Mouse (Mus musculus): ENCODE measurements around the gene Lce3d. TPM values are rescaled to one million over a fixed set of nuclear protein-coding genes. Genes with fewer than 3 reads are reported as not detected.

Lce3d gene
- not detected for polyA plus RNA-seq (2014; fragmentation: Illumina TruSeq; extraction: RNeasy Lipid Tissue Mini Kit (QIAGEN cat#74804))

GRCm38 (mm10) chr3:92957090-92957489 is at the start of gene Lce3d:
TSS of gene Lce3d (plus strand) at chr3:92957390.

GRCm38 (mm10) chr3:92926130-92926529 is 31.1 kb upstream of the Lce3d start, which contains the start of gene Lce3a:
TSS of gene Lce3a (minus strand) at chr3:92926230.

GRCm38 (mm10) chr3:92932679-92933078 is 24.5 kb upstream of the Lce3d start, which contains the start of gene Lce3b:
TSS of gene Lce3b (plus strand) at chr3:92932979.

GRCm38 (mm10) chr3:92944186-92944585 is 13.0 kb upstream of the Lce3d start, which contains the start of gene Lce3c:
TSS of gene Lce3c (plus strand) at chr3:92944486.

GRCm38 (mm10) chr3:92966761-92967160 is 9.6 kb downstream of the Lce3d start, which contains the start of gene Lce3e:
TSS of gene Lce3e (plus strand) at chr3:92967061.

DNA sequence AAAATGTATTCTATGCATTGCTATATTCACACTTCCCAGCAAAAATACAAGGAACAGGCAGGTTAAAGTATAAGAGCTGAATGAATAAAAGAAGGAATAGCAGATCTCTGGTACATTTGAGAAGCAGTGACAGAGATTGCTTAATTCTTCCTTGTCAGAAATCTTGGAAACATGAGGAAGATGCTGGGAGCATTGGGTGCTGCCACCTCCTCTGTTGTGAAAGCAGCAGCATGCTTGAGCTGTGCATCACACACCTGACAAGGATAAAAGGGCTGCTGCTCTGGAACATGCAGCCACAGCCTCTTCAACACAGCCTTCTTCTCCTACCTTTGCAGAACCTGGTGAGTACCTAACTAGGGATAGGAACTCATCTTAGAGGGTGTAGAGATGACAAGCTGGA is 34.7 kb downstream of the Lce3d start, which contains the start of gene Lce3f:
Gene Lce3f, plus strand, starts transcription at position 301 of the 400 bp plus-strand sequence.

Other genes starting within 250 kb of the Lce3d start
- not detected for gene Lce1e, start 248.3 kb upstream of the Lce3d start, polyA plus RNA-seq (2014; fragmentation: Illumina TruSeq; extraction: RNeasy Lipid Tissue Mini Kit (QIAGEN cat#74804))
- not detected for gene Lce1f, start 237.0 kb upstream of the Lce3d start, polyA plus RNA-seq (2014; fragmentation: Illumina TruSeq; extraction: RNeasy Lipid Tissue Mini Kit (QIAGEN cat#74804))
- not detected for gene Gm38119, start 218.3 kb upstream of the Lce3d start, polyA plus RNA-seq (2014; fragmentation: Illumina TruSeq; extraction: RNeasy Lipid Tissue Mini Kit (QIAGEN cat#74804))
- gene Lce1g, start 205.1 kb upstream of the Lce3d start, polyA plus RNA-seq (2014; fragmentation: Illumina TruSeq; extraction: RNeasy Lipid Tissue Mini Kit (QIAGEN cat#74804)): not detected
- gene Lce1h, start 192.3 kb upstream of the Lce3d start, polyA plus RNA-seq (2014; fragmentation: Illumina TruSeq; extraction: RNeasy Lipid Tissue Mini Kit (QIAGEN cat#74804)): not detected
- gene Lce1i, start 178.5 kb upstream of the Lce3d start, polyA plus RNA-seq (2014; fragmentation: Illumina TruSeq; extraction: RNeasy Lipid Tissue Mini Kit (QIAGEN cat#74804)): not detected
- not detected for gene Lce1j, start 166.9 kb upstream of the Lce3d start, polyA plus RNA-seq (2014; fragmentation: Illumina TruSeq; extraction: RNeasy Lipid Tissue Mini Kit (QIAGEN cat#74804))
- gene Lce1k, start 149.5 kb upstream of the Lce3d start, polyA plus RNA-seq (2014; fragmentation: Illumina TruSeq; extraction: RNeasy Lipid Tissue Mini Kit (QIAGEN cat#74804)): not detected
- not detected for gene Kprp, start 130.1 kb upstream of the Lce3d start, polyA plus RNA-seq (2014; fragmentation: Illumina TruSeq; extraction: RNeasy Lipid Tissue Mini Kit (QIAGEN cat#74804))
- not detected for gene Lce1l, start 106.1 kb upstream of the Lce3d start, polyA plus RNA-seq (2014; fragmentation: Illumina TruSeq; extraction: RNeasy Lipid Tissue Mini Kit (QIAGEN cat#74804))
- gene 2310050C09Rik, start 87.2 kb upstream of the Lce3d start, polyA plus RNA-seq (2014; fragmentation: Illumina TruSeq; extraction: RNeasy Lipid Tissue Mini Kit (QIAGEN cat#74804)): not detected
- not detected for gene Lce3a, start 31.2 kb upstream of the Lce3d start, polyA plus RNA-seq (2014; fragmentation: Illumina TruSeq; extraction: RNeasy Lipid Tissue Mini Kit (QIAGEN cat#74804))
- gene Lce3b, start 24.4 kb upstream of the Lce3d start, polyA plus RNA-seq (2014; fragmentation: Illumina TruSeq; extraction: RNeasy Lipid Tissue Mini Kit (QIAGEN cat#74804)): not detected
- gene Lce3c, start 12.9 kb upstream of the Lce3d start, polyA plus RNA-seq (2014; fragmentation: Illumina TruSeq; extraction: RNeasy Lipid Tissue Mini Kit (QIAGEN cat#74804)): not detected
- gene Lce3e, start 9.7 kb downstream of the Lce3d start, polyA plus RNA-seq (2014; fragmentation: Illumina TruSeq; extraction: RNeasy Lipid Tissue Mini Kit (QIAGEN cat#74804)): not detected
- gene Lce3f, start 34.8 kb downstream of the Lce3d start, polyA plus RNA-seq (2014; fragmentation: Illumina TruSeq; extraction: RNeasy Lipid Tissue Mini Kit (QIAGEN cat#74804)): not detected
- not detected for gene Crct1, start 58.3 kb downstream of the Lce3d start, polyA plus RNA-seq (2014; fragmentation: Illumina TruSeq; extraction: RNeasy Lipid Tissue Mini Kit (QIAGEN cat#74804))
- not detected for gene Lce1m, start 61.7 kb downstream of the Lce3d start, polyA plus RNA-seq (2014; fragmentation: Illumina TruSeq; extraction: RNeasy Lipid Tissue Mini Kit (QIAGEN cat#74804))
- not detected for gene Gm4858, start 111.4 kb downstream of the Lce3d start, polyA plus RNA-seq (2014; fragmentation: Illumina TruSeq; extraction: RNeasy Lipid Tissue Mini Kit (QIAGEN cat#74804))
- gene Crnn, start 187.4 kb downstream of the Lce3d start, polyA plus RNA-seq (2014; fragmentation: Illumina TruSeq; extraction: RNeasy Lipid Tissue Mini Kit (QIAGEN cat#74804)): not detected
- not detected for gene Flg2, start 239.9 kb downstream of the Lce3d start, polyA plus RNA-seq (2014; fragmentation: Illumina TruSeq; extraction: RNeasy Lipid Tissue Mini Kit (QIAGEN cat#74804))

Measured in ovary, adult 10 weeks (tissue).